Mouse (Mus musculus): ENCODE data around the gene Gdpd3. TPM values are rescaled to one million over a fixed set of nuclear protein-coding genes. Genes with fewer than 3 reads are reported as not detected.
"Not testable (repeated sequence)": the region's sequence is repeated elsewhere in the genome, so short reads cannot be mapped to it uniquely, and the experiment has no call there.

The Gdpd3 gene
- total RNA-seq, 2 experiments from 2014 or later, result 2.4 to 3.4 TPM

DNA sequence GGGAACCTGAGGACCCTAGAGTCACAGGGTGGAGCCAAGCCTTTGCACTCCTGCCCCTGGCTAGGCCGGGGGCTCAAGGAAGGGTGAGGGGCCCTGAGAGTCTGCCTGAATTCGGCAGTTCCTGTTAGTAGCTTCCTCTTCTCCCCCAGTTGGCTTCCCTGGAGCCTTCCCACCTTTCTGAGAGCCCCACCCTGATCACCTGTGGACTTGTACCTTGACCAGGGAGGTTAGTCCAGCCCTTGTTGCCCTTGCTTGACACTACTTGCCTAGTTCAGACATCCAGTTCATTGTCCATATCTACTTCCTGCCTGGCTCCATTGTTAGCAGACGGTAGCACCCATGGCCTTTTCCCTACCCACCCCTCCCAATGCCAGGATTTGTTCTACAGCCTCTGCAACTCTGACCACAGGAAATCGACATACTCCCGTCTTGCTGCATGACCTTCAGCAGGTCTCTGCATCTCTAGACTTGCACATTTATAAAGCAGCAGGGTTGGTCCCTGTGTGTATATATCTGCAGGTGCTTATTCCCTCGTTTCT lies 4.5 kb upstream of the Gdpd3 start:
- intact Hi-C loops (cut with DNase I), result loop anchor here (1.0 to 10.0 kb wide), 5 partner anchors 15 to 351 kb away; partner anchors contain the start of genes Tufm and Ypel3
- no peak overlapping the region for H3K4me3 ChIP-seq
- H3K27ac ChIP-seq, result peak overlapping the region; percentile 96
- no peak for TF ChIP-seq CTCF (IDR thresholded peaks at IDR 0.05)
- no peak for DNase-seq (ENCODE audit: extremely low spot score in 1 of 2, low spot score in 2 of 2)

DNA sequence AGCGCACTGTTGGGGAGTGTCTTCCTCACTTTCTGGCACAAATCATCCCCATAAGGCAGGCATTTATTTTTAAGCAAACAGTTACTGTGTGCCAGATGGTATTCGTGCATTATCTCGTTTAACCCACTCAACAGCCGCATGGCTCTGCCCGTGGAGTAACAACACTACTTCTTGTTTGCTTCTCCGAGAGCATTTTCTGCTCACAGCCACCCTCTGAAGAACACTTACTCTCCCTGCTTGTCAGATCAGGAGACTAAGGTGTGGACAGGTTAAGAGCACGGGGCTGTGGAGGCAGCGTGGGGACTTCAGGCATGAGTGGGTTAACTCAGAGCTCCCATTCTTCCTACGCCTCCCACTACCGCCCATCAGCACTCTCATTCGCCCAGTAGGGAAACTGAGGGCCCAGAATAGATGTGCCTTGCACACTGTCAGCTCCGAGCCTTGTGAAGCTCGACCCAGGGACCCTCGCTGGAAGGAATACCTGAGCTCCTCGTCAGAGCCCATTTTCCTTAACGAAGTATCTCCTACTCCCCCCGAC lies 3.6 kb upstream of the Gdpd3 start:
- Histone ChIP-seq H3K4me3 (peak overlapping the region; percentile 14; the same call in 1 of the 2 replicates), H3K27ac (peak overlapping the region; percentile 68)
- peak; percentile 46 to 55 for DNase-seq (ENCODE audit: extremely low spot score in 1 of 2, low spot score in 2 of 2)
- intact Hi-C loops (cut with DNase I), result loop anchor here (1.0 to 10.0 kb wide), 5 partner anchors 14 to 350 kb away; partner anchors contain the start of genes Tufm and Ypel3
- TF ChIP-seq CTCF (IDR thresholded peaks at IDR 0.05), result no peak

DNA sequence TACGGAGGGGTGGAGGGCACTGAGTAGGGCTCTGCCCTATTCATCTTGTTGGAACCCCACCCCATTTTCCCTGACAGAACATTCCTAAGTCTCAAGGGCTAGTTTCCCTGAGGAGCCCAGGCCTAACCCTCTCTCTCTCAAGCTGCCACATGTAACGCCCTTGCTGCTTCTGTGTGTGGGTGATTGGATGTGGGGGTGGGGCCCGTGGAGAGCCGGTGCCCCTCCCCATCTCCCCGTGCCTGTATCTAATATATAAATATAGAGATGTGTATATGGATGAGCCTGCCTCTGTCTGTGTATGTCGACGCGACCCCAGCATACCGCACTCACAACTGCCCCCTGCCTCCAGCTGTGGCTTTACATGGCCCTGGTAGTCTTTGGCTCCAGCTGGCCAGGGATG lies 594 bp upstream of the Gdpd3 start:
- no peak overlapping the region for H3K4me3 ChIP-seq
- DNase-seq (ENCODE audit: extremely low spot score in 1 of 2, low spot score in 2 of 2), result no peak
- intact Hi-C loops (cut with DNase I), result loop anchor here (10.0 kb wide), 1 partner anchor 281 kb away; the partner anchor contains the start of gene Tufm
- no peak overlapping the region for H3K27ac ChIP-seq
- TF ChIP-seq CTCF (IDR thresholded peaks at IDR 0.05), result no peak

DNA sequence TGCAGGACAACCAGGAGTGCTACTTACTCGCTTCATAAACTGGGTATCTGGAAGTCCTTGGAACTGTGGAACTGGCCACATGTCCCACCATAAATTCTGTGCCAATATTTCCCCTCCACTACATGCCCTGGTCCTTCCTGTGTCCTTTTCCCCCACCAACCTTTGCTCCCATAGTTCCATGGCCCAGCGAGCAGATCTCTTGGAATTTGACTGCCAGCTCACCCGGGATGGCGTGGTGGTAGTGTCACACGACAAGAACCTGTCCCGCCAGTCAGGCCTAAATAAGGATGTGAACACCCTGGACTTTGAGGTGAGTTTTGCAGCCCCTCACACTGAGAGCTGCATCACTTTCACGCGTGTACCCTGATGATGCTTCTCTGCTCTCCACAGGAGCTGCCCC lies 867 bp downstream of the Gdpd3 start:
- Histone ChIP-seq H3K27ac (no peak overlapping the region), H3K4me3 (no peak overlapping the region)
- intact Hi-C loops (cut with DNase I), result loop anchor here (10.0 kb wide), 1 partner anchor 282 kb away; the partner anchor contains the start of gene Tufm
- no peak for TF ChIP-seq CTCF (IDR thresholded peaks at IDR 0.05)
- DNase-seq (ENCODE audit: extremely low spot score in 1 of 2, low spot score in 2 of 2), result no peak

GRCm38 (mm10) chr7:126770784-126771183 lies 4.7 kb downstream of the Gdpd3 start:
- H3K4me3 ChIP-seq, result no peak overlapping the region
- intact Hi-C loops (cut with DNase I), result no loop called here
- H3K27ac ChIP-seq, result no peak overlapping the region
- TF ChIP-seq CTCF (IDR thresholded peaks at IDR 0.05), result no peak
- DNase-seq (ENCODE audit: extremely low spot score in 1 of 2, low spot score in 2 of 2), result no peak

GRCm38 (mm10) chr7:126773351-126773750 lies 7.2 kb downstream of the Gdpd3 start:
- TF ChIP-seq CTCF (IDR thresholded peaks at IDR 0.05), result no peak
- no peak for DNase-seq (ENCODE audit: extremely low spot score in 1 of 2, low spot score in 2 of 2)
- intact Hi-C loops (cut with DNase I), result no loop called here
- H3K27ac ChIP-seq, result no peak overlapping the region
- no peak overlapping the region for H3K4me3 ChIP-seq

GRCm38 (mm10) chr7:126774463-126774862 lies 8.3 kb downstream of the Gdpd3 start:
- no peak overlapping the region for H3K4me3 ChIP-seq
- no peak for DNase-seq (ENCODE audit: extremely low spot score in 1 of 2, low spot score in 2 of 2)
- no peak for TF ChIP-seq CTCF (IDR thresholded peaks at IDR 0.05)
- no peak overlapping the region for H3K27ac ChIP-seq
- intact Hi-C loops (cut with DNase I), result no loop called here

DNA sequence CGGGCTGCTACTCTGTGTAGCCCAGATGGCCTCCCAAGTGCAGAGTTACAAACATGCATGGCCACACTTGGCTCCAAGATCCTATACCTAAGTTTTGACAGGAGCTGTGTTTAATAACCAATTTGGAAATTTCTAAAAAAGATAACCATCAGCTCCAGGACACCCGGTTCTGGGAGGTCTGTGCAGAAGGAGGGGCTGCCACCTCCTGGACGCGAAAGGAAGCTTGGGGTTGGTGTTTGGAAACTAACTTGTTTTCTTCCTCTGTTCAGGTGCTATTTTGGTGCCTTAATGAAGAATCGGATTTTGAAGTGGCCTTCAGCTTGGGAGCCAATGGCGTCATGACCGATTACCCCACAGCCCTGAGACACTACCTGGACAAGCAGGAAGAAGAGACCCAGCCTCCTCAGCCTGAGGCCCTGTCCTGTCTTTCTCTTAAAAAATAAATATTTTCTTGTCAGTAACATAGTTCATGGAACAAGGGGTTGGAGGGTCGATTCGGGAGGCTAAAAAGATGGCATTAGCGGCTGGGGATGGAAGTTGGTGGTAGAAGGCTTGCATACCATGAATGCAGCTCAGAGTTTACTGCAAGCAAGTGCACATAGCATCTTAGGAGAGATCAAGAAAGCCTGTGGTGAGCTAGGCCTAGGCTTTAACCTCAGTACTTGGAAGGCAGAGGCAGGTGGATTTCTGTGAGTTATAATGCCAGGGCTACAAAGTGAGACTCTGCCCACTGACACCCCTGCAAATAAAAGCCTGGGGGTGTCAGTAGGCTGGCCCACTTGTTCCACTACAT lies 9.2 kb downstream of the Gdpd3 start:
- intact Hi-C loops (cut with DNase I), result loop anchor here (5.0 kb wide), 2 partner anchors 73 to 123 kb away; no protein-coding TSS in a partner anchor
- Histone ChIP-seq H3K4me3 (no peak overlapping the region), H3K27ac (0 out of 2 replicates have a peak overlapping the region, but pooled peaks have one; percentile 4)
- peak; percentile 56 for TF ChIP-seq CTCF (IDR thresholded peaks at IDR 0.05)
- no peak for DNase-seq (ENCODE audit: extremely low spot score in 1 of 2, low spot score in 2 of 2)

DNA sequence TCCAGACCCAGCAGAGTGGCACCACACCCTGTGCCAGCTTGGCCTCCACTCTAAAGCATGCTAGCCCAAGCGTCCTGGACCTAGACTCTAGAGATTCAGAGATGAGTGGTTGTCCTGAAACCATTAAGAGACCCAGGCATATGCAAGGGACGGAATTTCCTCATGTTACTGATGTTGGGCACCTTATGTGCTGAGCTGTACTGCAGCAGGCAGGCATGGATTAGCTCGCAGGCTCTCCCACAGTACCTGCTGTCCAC lies 9.8 kb downstream of the Gdpd3 start:
- Histone ChIP-seq H3K27ac (peak overlapping the region; percentile 99), H3K4me3 (peak overlapping the region; percentile 70)
- no peak for TF ChIP-seq CTCF (IDR thresholded peaks at IDR 0.05)
- intact Hi-C loops (cut with DNase I), result loop anchor here (2.0 to 5.0 kb wide), 3 partner anchors 13 to 124 kb away; no protein-coding TSS in a partner anchor
- DNase-seq (ENCODE audit: extremely low spot score in 1 of 2, low spot score in 2 of 2), result no peak

DNA sequence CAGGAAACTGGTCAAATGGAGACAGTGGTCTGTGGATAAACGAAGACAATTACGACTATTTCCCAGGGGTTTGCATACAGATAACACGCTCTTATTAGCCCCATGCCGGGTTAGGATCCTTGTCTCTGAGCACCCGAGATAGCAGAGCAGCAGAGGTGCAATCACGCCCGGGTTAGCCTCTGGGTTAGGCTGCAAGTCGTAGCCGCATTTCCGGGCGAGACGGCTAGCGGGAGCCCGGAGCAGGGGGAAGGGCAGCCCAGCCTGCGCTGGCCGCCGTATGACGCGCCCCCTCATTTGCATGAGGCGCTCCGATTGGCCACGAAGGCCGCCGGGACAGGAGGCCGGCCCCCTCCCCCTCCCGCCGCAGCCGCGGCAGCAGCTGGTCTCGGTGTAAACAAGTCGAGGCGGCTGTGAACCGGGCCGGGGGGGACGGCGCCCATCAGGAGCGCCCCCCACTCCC lies 10.5 kb downstream of the Gdpd3 start, which contains the start of gene Ypel3:
Ypel3 (plus strand) TSS at position 358 of the 460 bp plus-strand sequence.
- intact Hi-C loops (cut with DNase I), result loop anchor here (2.0 to 5.0 kb wide), 3 partner anchors 14 to 124 kb away; no protein-coding TSS in a partner anchor
- peak within 1 kb of the TSS; percentile 99 for H3K27ac ChIP-seq
- TF ChIP-seq CTCF (IDR thresholded peaks at IDR 0.05), result no peak
- peak within 1 kb of the TSS; percentile 70 for H3K4me3 ChIP-seq
- peak; percentile 95 for DNase-seq (ENCODE audit: extremely low spot score in 1 of 2, low spot score in 2 of 2)

DNA sequence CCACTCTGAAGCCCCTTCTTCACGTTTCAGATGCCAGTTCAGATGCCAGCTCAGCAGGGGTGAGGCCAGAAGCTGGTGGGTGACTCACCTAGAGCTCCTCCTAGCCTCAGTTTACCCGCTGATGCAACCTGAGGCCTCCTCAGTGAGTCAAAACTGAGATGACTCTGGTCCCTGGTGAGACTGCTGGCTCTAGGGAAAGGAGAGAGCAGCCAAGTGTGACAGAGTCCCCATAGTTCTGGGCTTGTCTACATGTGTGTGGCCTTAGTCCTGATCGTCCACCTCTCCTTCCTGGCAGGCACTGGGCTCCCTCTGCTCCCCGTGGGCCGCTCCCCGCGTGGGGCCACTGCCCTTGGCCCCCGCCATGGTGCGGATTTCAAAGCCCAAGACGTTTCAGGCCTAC lies 11.3 kb downstream of the Gdpd3 start:
- peak overlapping the region; percentile 99 for H3K27ac ChIP-seq
- no peak for TF ChIP-seq CTCF (IDR thresholded peaks at IDR 0.05)
- intact Hi-C loops (cut with DNase I), result loop anchor here (2.0 to 5.0 kb wide), 3 partner anchors 15 to 125 kb away; no protein-coding TSS in a partner anchor
- no peak for DNase-seq (ENCODE audit: extremely low spot score in 1 of 2, low spot score in 2 of 2)
- peak overlapping the region; percentile 70 for H3K4me3 ChIP-seq

GRCm38 (mm10) chr7:126778147-126778546 lies 12.0 kb downstream of the Gdpd3 start:
- intact Hi-C loops (cut with DNase I), result loop anchor here (5.0 kb wide), 2 partner anchors 76 to 126 kb away; no protein-coding TSS in a partner anchor

DNA sequence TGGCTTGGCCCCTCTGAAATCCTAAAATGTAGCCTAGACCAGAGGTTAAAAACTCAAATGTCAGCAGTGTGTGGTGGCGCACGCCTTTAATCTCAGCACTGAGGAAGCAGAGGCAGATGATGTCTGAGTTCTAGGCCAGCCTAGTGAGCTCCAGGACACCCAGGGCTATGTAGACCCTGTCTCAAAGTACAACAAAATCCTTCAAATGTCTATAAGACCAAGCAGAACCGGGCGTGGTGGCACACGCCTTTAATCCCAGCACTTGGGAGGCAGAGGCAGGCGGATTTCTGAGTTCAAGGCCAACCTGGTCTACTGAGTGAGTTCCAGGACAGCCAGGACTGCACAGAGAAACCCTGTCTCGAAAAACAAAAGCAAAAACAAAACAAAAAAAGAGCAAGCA lies 13.0 kb downstream of the Gdpd3 start:
- H3K4me3 ChIP-seq; H3K27ac ChIP-seq; DNase-seq (ENCODE audit: extremely low spot score in 1 of 2, low spot score in 2 of 2): not testable (repeated sequence)
- intact Hi-C loops (cut with DNase I), result loop anchor here (5.0 kb wide), 2 partner anchors 77 to 127 kb away; no protein-coding TSS in a partner anchor

More at GRCm38 (mm10) chr7:126778147-126778546, 12.0 kb downstream of the Gdpd3 start:
- TF ChIP-seq CTCF (IDR thresholded peaks at IDR 0.05), result no peak
- peak overlapping the region; percentile 99; the same call in 1 of the 2 replicates for H3K27ac ChIP-seq
- peak overlapping the region; percentile 70 for H3K4me3 ChIP-seq
- no peak for DNase-seq (ENCODE audit: extremely low spot score in 1 of 2, low spot score in 2 of 2)
